Mouse (Mus musculus) left cerebral cortex, postnatal 4 days (tissue): ENCODE results near the gene Ddi2. TPM values are rescaled to one million over a fixed set of nuclear protein-coding genes. Genes with fewer than 3 reads are reported as not detected.

Experiments used
- DNase-seq: peaks from one replicate; pipeline ENCODE4 v3.0.0-alpha.2; 2022
- intact Hi-C: fragments of 180-260 bp; cut with DNase I; formaldehyde crosslinking; loops from one replicate; pipeline ENCODE4 v1.15.1; 2025
- total RNA-seq, 2 experiments: library from RNA; stranded (reverse); gene quantifications; 2 replicates each; pipeline ENCODE4 v1.2.3; 2021

Gene Ddi2
- total RNA-seq, 2 experiments from 2014 or later: 26.3 to 26.7 TPM

GRCm38 (mm10) chr4:141742381-141742780 lies 19.2 kb upstream of the Ddi2 start:
- intact Hi-C loops: no loop called here
- DNase-seq: no peak

DNA sequence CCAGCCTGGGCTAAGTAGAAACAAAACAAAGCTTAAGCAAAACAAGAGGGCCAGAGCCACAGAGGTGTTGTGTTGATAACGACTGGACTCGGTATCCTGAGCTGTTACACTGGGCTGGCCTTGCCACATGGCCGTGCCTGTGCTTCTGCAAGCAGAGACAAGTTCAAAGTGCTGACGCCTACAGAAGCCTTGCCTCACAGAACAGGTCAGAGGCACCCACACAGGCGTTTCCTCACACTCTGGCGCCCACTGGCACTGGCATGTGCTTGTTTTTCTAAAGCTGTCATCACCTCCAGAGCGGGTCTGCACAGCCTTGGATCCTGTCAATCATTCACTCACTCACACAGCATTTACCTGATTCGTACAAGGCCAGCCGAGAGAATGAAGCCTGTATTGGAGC lies 18.6 kb upstream of the Ddi2 start:
- DNase-seq: no peak
- intact Hi-C loops: no loop called here

DNA sequence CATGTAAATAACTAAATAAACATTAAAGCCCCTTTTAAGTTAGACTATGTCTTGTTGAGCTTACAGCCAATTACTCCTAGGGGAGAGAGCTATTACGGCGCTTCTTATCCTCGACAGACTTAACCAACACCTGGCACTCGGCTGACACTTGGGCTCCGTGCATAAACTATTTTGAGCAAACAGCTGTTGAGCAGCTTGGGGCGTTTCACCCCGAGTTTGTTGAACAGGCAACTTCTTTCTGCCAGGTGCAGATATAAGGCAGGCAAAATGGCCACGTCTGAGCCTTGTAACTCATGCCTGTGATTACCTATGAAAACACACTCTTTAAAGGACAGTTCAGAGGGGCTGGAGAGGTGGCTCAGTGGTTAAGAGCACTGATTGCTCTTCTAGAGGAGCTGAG lies 14.8 kb upstream of the Ddi2 start:
- DNase-seq: no peak
- intact Hi-C loops: no loop called here

DNA sequence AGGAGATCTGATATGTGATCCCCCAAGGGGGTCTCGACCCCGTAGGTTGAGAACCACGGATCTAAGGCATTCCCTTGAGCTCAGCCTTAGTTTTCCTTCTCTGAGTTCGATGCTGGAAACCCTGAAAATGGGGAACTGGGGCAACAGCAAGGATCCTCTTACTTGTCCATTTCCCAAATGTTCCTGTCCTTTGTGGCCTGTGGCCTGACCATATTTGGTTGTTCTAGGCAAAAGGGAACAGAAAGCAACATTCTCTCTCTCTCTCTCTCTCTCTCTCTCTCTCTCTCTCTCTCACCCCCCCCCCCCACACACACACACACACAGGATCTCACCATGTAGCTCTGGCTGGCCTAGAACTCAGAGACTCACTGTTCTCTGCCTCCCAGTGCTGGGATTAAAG lies 13.6 kb upstream of the Ddi2 start:
- intact Hi-C loops: no loop called here
- DNase-seq: no peak

DNA sequence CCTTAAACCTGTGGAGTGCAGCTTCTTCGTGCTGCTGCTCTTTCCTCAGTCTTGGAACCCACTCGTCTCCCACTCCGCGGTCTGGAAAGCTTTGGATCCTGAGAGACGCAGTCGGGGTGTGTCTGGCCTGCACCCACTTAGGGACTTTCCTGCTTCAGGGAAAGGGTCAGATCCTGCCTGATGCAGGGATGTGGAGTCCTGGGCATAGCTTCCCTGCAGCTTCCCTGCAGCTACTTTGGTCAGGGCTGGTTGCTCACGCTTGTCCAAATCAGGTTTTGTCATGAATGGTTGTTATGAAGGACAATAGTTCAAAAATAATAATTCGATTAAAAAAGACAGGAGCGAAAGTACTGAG lies 12.0 kb upstream of the Ddi2 start:
- DNase-seq: no peak
- intact Hi-C loops: no loop called here

DNA sequence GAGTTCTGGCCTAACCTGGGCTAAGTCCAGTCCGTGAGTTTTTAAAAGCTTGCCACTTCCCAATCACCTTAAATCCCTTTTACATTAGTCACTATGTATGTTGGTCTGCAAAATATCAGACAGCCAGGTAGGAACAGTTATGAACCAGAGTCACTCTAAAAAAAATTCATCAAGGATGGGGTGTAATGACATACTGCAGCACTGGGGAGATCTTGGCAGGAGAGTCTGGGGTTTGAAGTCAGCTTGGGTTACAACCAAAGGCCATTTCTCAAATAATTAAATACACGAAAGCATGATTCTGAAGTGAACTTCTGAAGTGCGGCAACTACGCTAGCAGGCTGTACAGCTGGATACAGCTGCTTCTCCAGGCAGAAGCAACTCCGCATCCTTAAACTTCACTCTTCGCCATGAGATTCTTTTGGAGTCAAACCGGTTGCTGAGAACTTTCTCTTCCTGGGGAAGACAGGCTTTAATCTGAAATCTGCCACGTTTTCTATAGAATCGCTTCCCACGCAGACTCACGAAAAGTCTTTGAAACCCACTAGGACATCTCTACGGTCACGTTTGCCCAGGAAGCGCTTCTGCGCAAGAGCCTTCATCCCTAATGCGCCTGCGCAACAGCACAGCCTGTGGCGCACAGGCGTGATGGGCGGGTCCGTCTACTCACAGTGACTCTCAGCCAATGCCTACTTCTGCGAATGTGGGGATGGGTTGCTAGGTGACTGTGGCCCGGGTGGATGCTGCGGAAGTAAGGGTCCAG lies 11.4 kb upstream of the Ddi2 start:
- DNase-seq: peak; percentile 93
- intact Hi-C loops: no loop called here

DNA sequence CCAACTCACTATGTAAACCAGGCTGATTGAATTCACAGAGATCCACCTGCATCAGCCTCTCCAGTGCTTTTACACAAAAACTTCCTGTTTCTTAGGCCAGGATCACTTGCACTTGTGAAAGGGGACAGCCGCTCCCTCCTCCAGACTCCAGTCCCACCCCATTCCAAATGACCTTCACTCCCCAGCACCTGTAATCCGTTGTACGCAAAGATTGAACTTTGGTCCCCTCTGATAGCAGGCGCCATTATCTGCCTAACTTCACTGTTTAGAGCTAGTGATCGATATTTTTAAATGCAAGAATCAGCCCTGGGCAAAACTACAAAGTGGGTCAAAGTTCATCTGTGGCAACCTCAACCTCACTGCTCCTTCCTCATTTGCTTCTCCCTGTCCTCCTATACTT lies 8.5 kb upstream of the Ddi2 start:
- no peak for DNase-seq
- intact Hi-C loops: no loop called here

- no peak for DNase-seq
- intact Hi-C loops: no loop called here
Measured at GRCm38 (mm10) chr4:141730401-141730800, 7.2 kb upstream of the Ddi2 start.

- no peak for DNase-seq
- intact Hi-C loops: no loop called here
Measured at GRCm38 (mm10) chr4:141729266-141729665, 6.0 kb upstream of the Ddi2 start.

DNA sequence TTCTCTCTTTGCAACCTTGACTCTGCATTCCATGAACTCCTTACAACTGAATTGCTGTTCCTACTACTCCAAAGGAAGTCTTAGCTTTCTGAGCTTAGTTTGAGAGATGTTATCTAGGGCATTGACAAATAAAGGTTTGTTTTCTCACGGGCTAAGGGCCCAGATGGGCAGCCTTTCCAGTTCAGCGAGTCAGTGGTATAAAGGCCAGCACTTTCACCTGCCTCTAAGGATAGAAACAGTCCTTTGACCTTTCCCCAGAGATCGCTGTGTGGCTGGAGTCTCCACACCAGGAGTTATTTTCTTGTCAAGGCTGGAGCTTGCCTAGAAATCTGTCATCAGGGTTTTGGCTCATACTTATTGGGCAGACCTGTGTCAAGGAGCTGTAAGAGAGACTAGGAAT lies 2.5 kb upstream of the Ddi2 start:
- no peak for DNase-seq
- intact Hi-C loops: no loop called here

GRCm38 (mm10) chr4:141725277-141725676 lies 2.1 kb upstream of the Ddi2 start:
- no peak for DNase-seq
- intact Hi-C loops: no loop called here

- no peak for DNase-seq
- intact Hi-C loops: no loop called here
Measured at GRCm38 (mm10) chr4:141724594-141724993, 1.4 kb upstream of the Ddi2 start.

DNA sequence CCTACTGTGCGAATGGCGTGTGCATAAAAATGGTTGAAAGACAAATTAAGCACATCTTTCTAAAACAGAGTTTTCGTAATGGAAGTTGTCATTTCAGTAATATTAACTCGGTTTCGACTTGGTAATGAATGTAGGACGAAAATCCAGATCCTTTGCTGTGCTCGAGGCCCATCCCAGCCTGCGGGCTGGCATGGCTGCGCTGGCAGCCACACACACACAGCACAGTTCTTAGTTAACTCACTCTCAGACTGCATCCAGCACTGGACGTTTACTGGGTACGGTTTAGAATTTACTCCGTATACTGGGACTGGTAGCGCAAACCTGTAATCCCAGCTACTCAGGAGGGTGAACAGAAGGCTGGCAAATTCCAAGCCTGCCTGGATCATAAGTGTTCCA lies 452 bp upstream of the Ddi2 start:
- no peak for DNase-seq
- intact Hi-C loops: no loop called here

DNA sequence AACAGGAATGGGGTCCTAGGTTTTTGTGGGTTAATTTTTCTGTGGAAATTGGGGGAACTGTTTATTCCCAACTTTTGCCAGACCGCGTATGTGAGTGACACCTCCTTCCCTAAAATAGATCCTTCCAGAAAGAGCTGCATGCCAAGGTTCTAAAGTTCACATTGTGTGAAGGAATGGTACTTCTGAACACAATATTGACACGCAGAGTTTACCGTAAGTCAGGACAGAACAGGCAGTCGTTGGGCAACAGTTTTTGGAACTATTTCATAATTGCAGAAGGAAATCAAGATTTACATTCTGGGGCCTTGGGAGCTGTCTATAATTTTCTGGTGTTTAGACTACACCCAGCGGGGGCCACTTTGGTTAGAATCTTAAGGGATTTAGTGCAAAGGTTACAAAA lies 1.3 kb downstream of the Ddi2 start:
- intact Hi-C loops: no loop called here
- DNase-seq: no peak

DNA sequence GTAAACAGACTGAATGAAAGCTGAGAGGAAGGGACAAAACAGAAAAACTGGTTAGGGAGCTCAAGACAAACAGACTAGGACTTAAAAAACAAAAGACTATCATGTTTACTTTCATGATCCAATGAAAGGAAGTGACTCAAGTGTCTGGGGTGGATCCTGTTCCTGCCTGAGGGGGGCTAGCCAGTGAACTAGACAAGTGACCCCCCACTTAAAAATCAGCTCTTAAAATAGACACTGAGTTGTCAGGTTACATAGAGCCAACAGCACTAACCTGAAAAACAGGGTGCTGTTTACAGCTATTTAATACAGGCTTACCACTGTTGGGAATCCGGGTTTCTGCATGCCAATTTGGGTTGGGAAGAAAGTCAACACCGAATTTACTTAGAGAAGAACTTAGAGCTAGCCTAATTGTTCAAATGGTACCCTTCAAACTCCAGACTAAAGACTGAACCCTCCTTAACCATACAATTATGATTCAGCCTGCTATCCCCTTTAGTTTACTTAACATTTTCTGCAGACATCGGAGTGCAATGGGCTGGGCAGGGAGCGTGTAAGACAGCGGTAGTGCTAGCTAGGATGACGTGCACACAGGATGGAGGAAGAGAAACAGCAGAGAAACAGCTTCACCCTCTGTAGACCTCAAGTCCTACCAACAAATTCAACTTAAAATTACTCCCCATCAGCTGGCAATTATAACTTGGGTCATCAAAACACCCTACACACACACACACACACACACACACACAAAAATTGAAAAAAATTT lies 2.3 kb downstream of the Ddi2 start:
- DNase-seq: no peak
- intact Hi-C loops: no loop called here

DNA sequence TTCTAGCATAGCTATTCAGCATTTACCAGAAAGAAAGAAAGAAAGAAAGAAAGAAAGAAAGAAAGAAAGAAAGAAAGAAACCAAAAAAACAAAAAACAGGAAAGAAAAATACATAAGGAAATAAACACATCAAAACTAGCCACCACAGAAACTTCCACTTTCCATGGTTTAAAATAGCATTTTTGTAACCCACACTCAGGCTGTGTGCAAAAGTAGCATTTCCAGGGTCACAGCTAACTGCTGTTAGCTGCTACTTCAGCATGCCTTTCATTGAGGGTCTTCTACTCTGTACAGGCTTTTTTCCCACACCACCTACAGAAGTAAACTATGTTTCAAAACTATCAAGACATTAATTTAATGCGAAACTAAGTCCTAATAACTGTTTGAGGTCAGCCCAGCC lies 3.9 kb downstream of the Ddi2 start:
- DNase-seq: no peak
- intact Hi-C loops: no loop called here

GRCm38 (mm10) chr4:141717633-141718032 lies 5.6 kb downstream of the Ddi2 start:
- intact Hi-C loops: loop anchor here (2.0 kb wide), 1 partner anchor 63 kb away; no protein-coding TSS in a partner anchor
- no peak for DNase-seq

DNA sequence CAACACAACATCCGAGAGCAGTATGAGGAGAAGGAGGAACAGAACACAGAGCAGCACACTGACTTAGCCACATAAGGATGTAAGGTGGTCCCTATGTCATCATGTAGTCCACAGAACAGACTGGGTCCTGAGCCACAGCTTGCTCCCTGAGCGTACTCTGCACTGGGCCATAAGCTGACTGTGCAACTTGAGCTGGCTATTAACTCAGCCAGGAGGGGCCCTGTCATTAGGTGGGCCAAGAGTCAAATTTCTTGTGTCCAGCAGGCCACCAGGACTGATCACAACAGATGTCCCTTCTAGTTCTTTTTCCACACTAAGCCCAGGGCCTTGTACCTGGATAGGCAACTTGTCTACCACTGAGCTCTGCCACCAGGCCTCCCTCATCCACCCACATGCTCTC lies 8.2 kb downstream of the Ddi2 start:
- DNase-seq: no peak
- intact Hi-C loops: no loop called here

DNA sequence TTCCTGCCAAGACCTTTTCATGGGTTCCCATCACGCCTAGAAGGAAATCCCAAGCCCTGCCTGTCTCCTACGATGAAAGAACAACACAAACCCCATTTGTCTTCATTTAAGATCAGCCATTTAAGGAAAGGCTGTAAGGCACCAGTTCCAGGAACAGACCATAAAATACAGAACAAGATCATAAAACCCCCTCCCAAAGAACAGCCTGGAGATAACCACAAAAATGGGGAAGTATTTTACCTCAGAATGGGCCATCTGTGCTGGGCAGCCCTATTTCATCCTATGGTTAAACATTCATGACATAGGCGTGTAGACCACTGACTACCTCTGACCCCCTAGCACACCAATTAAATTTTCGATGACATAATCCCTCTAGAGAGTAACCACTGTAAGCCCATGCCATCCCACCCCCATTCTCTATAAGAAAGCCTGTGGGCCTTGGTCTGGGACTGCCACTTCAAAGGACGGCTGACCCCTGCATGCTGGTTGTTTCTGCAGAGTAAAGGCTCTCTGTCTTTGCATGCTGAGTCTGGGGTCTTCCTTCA lies 9.5 kb downstream of the Ddi2 start:
- no peak for DNase-seq
- intact Hi-C loops: no loop called here

- intact Hi-C loops: no loop called here
- DNase-seq: no peak
Measured at GRCm38 (mm10) chr4:141711250-141711649, 12.0 kb downstream of the Ddi2 start.

DNA sequence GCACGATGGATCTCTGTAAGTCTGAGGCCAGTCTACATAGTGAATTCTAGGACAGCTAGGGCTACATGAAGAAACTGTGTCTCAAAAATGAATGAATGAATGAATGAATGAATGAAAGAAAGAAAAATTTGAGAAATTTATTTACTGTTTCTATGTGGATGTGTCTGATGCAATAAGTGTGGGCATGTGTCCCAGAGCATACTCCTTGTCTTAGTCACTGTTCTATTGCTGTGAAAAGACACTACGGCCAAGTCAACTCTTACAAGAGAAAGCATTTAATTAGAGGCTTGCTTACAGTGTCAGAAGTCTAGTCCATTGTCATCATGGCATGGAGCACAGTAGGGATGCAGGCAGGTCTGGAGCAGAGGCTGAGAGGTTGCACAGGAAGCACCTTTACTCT lies 14.2 kb downstream of the Ddi2 start:
- no peak for DNase-seq
- intact Hi-C loops: no loop called here

DNA sequence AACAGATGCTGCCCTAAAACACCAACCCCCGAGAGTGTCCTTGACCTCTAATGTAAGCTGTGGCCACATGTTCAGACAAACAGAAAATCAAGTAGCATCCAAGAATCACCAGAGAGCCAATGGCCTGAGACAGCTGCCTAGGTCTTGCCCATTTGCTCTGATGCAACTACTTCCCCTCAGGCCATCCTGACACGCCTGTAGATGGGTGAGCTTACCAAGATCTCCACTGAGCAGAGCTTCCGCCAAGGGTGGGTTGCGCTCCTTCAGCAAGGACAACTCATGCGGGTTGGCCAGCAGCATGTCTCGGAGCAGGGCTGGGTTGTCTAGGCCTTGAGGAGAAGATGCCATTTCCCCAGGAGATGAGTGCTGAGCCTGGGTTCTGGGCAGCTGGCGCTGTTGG lies 15.2 kb downstream of the Ddi2 start:
- no peak for DNase-seq
- intact Hi-C loops: no loop called here
